Mouse (Mus musculus) central nervous system, embryonic 18 days (tissue): ENCODE measurements around the gene Ogfod1. TPM values are rescaled to one million over a fixed set of nuclear protein-coding genes. Genes with fewer than 3 reads are reported as not detected.

ENCODE experiments used
- polyA plus RNA-seq: library from polyadenylated mRNA; depleted of rRNA; stranded (reverse); fragments of >200 nt; gene quantifications from 2 replicates; pipeline ENCODE4 v1.2.3, GENCODE M21; 2012; rRNA removed

Gene Ogfod1
- polyA plus RNA-seq: 17.8 and 17.9 TPM in 2 replicates

DNA sequence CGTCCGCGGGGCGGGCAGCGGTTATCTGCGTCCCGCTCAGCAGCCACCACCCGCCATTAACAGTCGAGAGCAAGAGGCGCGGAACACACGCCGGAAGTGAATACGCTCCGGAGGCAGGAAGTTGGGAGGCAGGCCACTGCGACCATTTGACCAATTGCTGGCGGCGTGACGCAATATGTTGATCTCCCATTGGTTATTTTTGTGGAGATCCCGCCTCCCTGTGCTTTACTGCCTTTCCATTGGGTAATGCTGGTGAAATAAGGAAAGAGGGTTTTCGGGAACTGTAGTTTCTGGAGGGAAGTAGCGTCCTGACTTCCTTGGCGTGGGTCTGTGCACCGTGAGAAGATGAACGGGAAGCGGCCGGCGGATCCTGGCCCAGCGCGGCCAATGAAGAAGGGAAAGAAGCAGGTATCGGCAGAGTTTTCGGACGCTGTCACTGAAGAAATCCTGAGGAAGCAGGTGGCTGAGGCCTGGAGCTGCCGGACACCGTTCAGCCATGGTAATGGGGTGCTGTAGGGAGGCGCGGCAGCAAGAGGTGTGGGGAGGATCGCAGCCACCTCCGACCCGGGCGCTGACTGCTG lies at the start of gene Ogfod1, which contains the start of gene Nudt21:
Gene Ogfod1, plus strand, starts transcription at position 255 of the 581 bp plus-strand sequence.
Gene Nudt21, minus strand, starts transcription at position 88 of the 581 bp plus-strand sequence.

GRCm38 (mm10) chr8:94012013-94012951 lies 24.7 kb upstream of the Ogfod1 start, which contains the start of gene Amfr:
Gene Amfr, minus strand, starts transcription at chr8:94012842.

DNA sequence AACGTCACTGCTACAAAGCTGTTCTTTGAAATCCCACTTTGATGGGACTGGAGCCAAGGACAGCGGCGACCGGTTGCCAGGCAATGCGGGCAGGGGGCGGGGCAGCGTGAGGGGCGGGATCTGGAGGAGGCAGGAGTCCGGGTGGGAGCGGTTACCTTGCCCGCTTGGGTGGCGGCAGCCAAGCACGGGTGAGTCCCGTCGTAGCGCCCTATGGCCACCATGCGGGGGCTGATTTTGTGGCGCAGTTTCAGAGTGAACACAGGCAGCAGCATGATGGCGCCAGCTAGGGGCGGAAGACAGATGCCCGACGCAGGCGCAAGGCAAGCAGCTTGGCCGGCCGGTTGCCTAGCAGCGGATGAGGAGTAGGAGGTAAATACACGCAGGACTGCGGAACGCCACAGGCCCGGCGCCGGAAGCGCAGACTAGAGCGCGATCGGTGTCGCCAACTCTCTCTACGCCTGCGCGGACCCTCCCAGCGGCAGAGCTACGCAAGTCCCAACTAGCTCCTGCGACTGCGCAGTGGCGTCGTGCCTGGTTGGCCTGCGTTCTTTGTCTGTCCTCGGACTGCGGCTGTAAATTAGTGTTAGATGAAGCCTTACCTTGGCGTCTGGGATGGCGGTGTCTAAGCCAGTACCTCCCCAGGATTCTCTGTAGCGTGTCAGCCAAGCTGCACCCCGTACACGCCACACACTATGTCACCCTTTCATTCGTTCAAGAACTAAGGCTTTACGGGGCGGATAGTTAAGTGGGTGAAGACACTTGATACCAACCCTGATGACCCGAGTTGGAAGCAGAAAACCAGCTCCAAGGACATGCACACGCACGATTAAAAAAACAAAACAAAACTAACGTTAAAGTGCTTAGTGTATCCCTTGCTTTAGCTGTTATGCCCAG lies 61.3 kb downstream of the Ogfod1 start, which contains the start of gene Bbs2:
Gene Bbs2, minus strand, starts transcription at position 848 of the 894 bp plus-strand sequence.

Other genes with a start within 250 kb of the Ogfod1 start
- gene Gnao1, start 227.2 kb upstream of the Ogfod1 start, polyA plus RNA-seq: 280 and 340 TPM in 2 replicates
- 94.1 and 95.6 TPM in 2 replicates for gene Amfr, start 24.4 kb upstream of the Ogfod1 start, polyA plus RNA-seq
- gene Nudt21, start 167 bp upstream of the Ogfod1 start, polyA plus RNA-seq: 58.2 and 66.2 TPM in 2 replicates
- gene Bbs2, start 61.7 kb downstream of the Ogfod1 start, polyA plus RNA-seq: 54.6 and 58.2 TPM in 2 replicates
- gene Mt4, start 100.0 kb downstream of the Ogfod1 start, polyA plus RNA-seq: 0.32 TPM in 1 of 2 replicates, not detected in the other
- gene Mt3, start 115.4 kb downstream of the Ogfod1 start, polyA plus RNA-seq: 311 and 364 TPM in 2 replicates
- gene Mt2, start 135.5 kb downstream of the Ogfod1 start, polyA plus RNA-seq: 56.7 and 224 TPM in 2 replicates
- 129 and 265 TPM in 2 replicates for gene Mt1, start 141.9 kb downstream of the Ogfod1 start, polyA plus RNA-seq
- gene Nup93, start 177.4 kb downstream of the Ogfod1 start, polyA plus RNA-seq: 42.7 and 46.6 TPM in 2 replicates